Comparison of ENCODE assay signal across 8 mouse cellular contexts in genomic region chr6:38434055-38435023, GRCm38 (mm10). TPM values are rescaled to one million over a fixed set of nuclear protein-coding genes. Genes with fewer than 3 reads are reported as not detected.
DNase-seq lines count a peak whose midpoint lies in the region; ATAC-seq and TF ChIP-seq lines count a peak whose summit lies in the region.

No protein-coding gene starts in this region.

- TF ChIP-seq POLR2A in bone marrow macrophage, adult 2 months (IDR thresholded peaks at IDR 0.05; ENCODE audit: borderline replicate concordance, low read depth, low read length), result no peak

- no peaks in the 10 kb centered on the region for H3K27me3 ChIP-seq in embryonic facial prominence, embryonic 15.5 days
- no peaks in the 10 kb centered on the region for H3K27me3 ChIP-seq in heart, embryonic 11.5 days (ENCODE audit: control insufficient read depth, insufficient read depth, low read length)
- no peaks in the 10 kb centered on the region for H3K27me3 ChIP-seq in kidney, embryonic 16.5 days (ENCODE audit: insufficient read depth, low read length)
- H3K27me3 ChIP-seq in limb, embryonic 15.5 days, result no peaks in the 10 kb centered on the region
- no peaks in the 10 kb centered on the region for H3K27me3 ChIP-seq in midbrain, postnatal 0 days (ENCODE audit: insufficient read depth, low read length)

- peak overlapping the region; percentile 69 for H3K4me3 ChIP-seq in bone marrow macrophage, adult 2 months (ENCODE audit: insufficient read depth, low read length)
- peak overlapping the region; percentile 95 for H3K4me3 ChIP-seq in embryonic facial prominence, embryonic 15.5 days (replicated peaks)
- H3K4me3 ChIP-seq in heart, embryonic 11.5 days (ENCODE audit: low read depth, low read length), result peak overlapping the region; percentile 84
- peak overlapping the region; percentile 97 for H3K4me3 ChIP-seq in kidney, embryonic 16.5 days (ENCODE audit: low read length)
- peak overlapping the region; percentile 96 for H3K4me3 ChIP-seq in limb, embryonic 15.5 days
- peak overlapping the region; percentile 96 for H3K4me3 ChIP-seq in midbrain, postnatal 0 days (ENCODE audit: low read depth, low read length)

- peaks cover 12% of the 10 kb centered on the region for H3K4me1 ChIP-seq in bone marrow macrophage, adult 2 months (ENCODE audit: control insufficient read depth, insufficient read depth, low read length)
- peaks cover 12% of the 10 kb centered on the region; the same call in 1 of the 2 replicates for H3K4me1 ChIP-seq in embryonic facial prominence, embryonic 15.5 days
- 0 out of 2 replicates have a peak, but pooled peaks cover 3% of the 10 kb centered on the region for H3K4me1 ChIP-seq in heart, embryonic 11.5 days (ENCODE audit: control insufficient read depth, insufficient read depth, low read length)
- 0 out of 2 replicates have a peak, but pooled peaks cover 10% of the 10 kb centered on the region for H3K4me1 ChIP-seq in kidney, embryonic 16.5 days (ENCODE audit: insufficient read depth, low read length)
- H3K4me1 ChIP-seq in limb, embryonic 15.5 days, result peaks cover 6% of the 10 kb centered on the region; the same call in 1 of the 2 replicates
- peaks cover 3% of the 10 kb centered on the region; the same call in 1 of the 2 replicates for H3K4me1 ChIP-seq in midbrain, postnatal 0 days (ENCODE audit: insufficient read depth, low read length)

- TF ChIP-seq CTCF in bone marrow macrophage, adult 2 months (IDR thresholded peaks at IDR 0.05; ENCODE audit: low read depth, low read length), result no peak
- no peak for TF ChIP-seq CTCF in midbrain, postnatal 0 days (IDR thresholded peaks at IDR 0.05)

- H3K4me2 ChIP-seq in embryonic facial prominence, embryonic 15.5 days (replicated peaks), result peak overlapping the region; percentile 73
- H3K4me2 ChIP-seq in heart, embryonic 11.5 days, result peak overlapping the region; percentile 72
- H3K4me2 ChIP-seq in kidney, embryonic 16.5 days (replicated peaks; ENCODE audit: low read depth, low read length), result peak overlapping the region; percentile 83
- H3K4me2 ChIP-seq in limb, embryonic 15.5 days, result peak overlapping the region; percentile 70
- peak overlapping the region; percentile 71 for H3K4me2 ChIP-seq in midbrain, postnatal 0 days (ENCODE audit: low read depth, low read length, poor library complexity, severe bottlenecking)

- DNase-seq in CD4-positive helper T cell, adult 2 months (ENCODE audit: low read depth, low spot score), result peak; percentile 54
- DNase-seq in midbrain, postnatal 0 days (ENCODE audit: low spot score), result peak; percentile 67
- peak; percentile 47 to 50 for DNase-seq in spleen, postnatal 36 days (ENCODE audit: low spot score in 2 of 2)

- H3K36me3 ChIP-seq in embryonic facial prominence, embryonic 15.5 days, result no peaks in the 10 kb centered on the region
- no peaks in the 10 kb centered on the region for H3K36me3 ChIP-seq in heart, embryonic 11.5 days (ENCODE audit: control insufficient read depth, insufficient read depth, low read length)
- H3K36me3 ChIP-seq in kidney, embryonic 16.5 days (ENCODE audit: insufficient read depth, low read length), result no peaks in the 10 kb centered on the region
- no peaks in the 10 kb centered on the region for H3K36me3 ChIP-seq in limb, embryonic 15.5 days
- H3K36me3 ChIP-seq in midbrain, postnatal 0 days (ENCODE audit: insufficient read depth, low read length), result no peaks in the 10 kb centered on the region

- WGBS in embryonic facial prominence, embryonic 15.5 days, result under 1% methylated on average over 80 of the region's 118 CpGs
- WGBS in heart, embryonic 11.5 days (ENCODE audit: insufficient replicate concordance), result under 1% methylated on average over 76 of the region's 118 CpGs
- WGBS in kidney, embryonic 16.5 days, result under 1% methylated on average over 69 of the region's 118 CpGs
- under 1% methylated on average over 104 of the region's 118 CpGs for WGBS in limb, embryonic 15.5 days
- under 1% methylated on average over 54 of the region's 118 CpGs for WGBS in midbrain, postnatal 0 days

- peak; percentile 75 for ATAC-seq in embryonic facial prominence, embryonic 15.5 days (ENCODE audit: insufficient number of reproducible peaks, low FRiP score, low TSS enrichment, low read depth)
- ATAC-seq in heart, embryonic 11.5 days (replicated peaks; ENCODE audit: insufficient number of reproducible peaks, low FRiP score, low TSS enrichment), result peak; percentile 78
- ATAC-seq in kidney, embryonic 16.5 days (ENCODE audit: low FRiP score, low TSS enrichment), result peak; percentile 81
- ATAC-seq in limb, embryonic 15.5 days (ENCODE audit: insufficient number of reproducible peaks, low FRiP score, low TSS enrichment, low read depth), result peak; percentile 64
- ATAC-seq in midbrain, postnatal 0 days (ENCODE audit: low FRiP score), result peak; percentile 89

- peak overlapping the region; percentile 81 for H3K27ac ChIP-seq in bone marrow macrophage, adult 2 months (ENCODE audit: insufficient read depth, low read depth, low read length)
- peak overlapping the region; percentile 99 for H3K27ac ChIP-seq in embryonic facial prominence, embryonic 15.5 days (replicated peaks)
- peak overlapping the region; percentile 99 for H3K27ac ChIP-seq in heart, embryonic 11.5 days (ENCODE audit: low read depth, low read length)
- peak overlapping the region; percentile 98 for H3K27ac ChIP-seq in kidney, embryonic 16.5 days (ENCODE audit: low read length)
- H3K27ac ChIP-seq in limb, embryonic 15.5 days, result peak overlapping the region; percentile 97
- peak overlapping the region; percentile 98 for H3K27ac ChIP-seq in midbrain, postnatal 0 days (ENCODE audit: low read depth, low read length)

- H3K9ac ChIP-seq in embryonic facial prominence, embryonic 15.5 days, result peak overlapping the region; percentile 85
- H3K9ac ChIP-seq in heart, embryonic 11.5 days (ENCODE audit: low read depth, low read length), result peak overlapping the region; percentile 97
- peak overlapping the region; percentile 94 for H3K9ac ChIP-seq in kidney, embryonic 16.5 days (replicated peaks; ENCODE audit: low read length)
- peak overlapping the region; percentile 87 for H3K9ac ChIP-seq in limb, embryonic 15.5 days
- peak overlapping the region; percentile 77 for H3K9ac ChIP-seq in midbrain, postnatal 0 days (replicated peaks; ENCODE audit: low read length, poor library complexity, severe bottlenecking)

- H3K9me3 ChIP-seq in embryonic facial prominence, embryonic 15.5 days (replicated peaks), result no peaks in the 10 kb centered on the region
- no peaks in the 10 kb centered on the region for H3K9me3 ChIP-seq in heart, embryonic 11.5 days (replicated peaks; ENCODE audit: control insufficient read depth, low read length)
- H3K9me3 ChIP-seq in kidney, embryonic 16.5 days (ENCODE audit: low read length), result no peaks in the 10 kb centered on the region
- no peaks in the 10 kb centered on the region for H3K9me3 ChIP-seq in limb, embryonic 15.5 days
- H3K9me3 ChIP-seq in midbrain, postnatal 0 days (ENCODE audit: low read length), result no peaks in the 10 kb centered on the region

RNA-seq across cellular contexts. Expression of gene Ubn2, which starts 0.6 kb away (rescaled TPM):
- 23.2 and 26.4 TPM in 2 replicates for polyA plus RNA-seq in bone marrow macrophage, adult 2 months (2012; ENCODE audit: insufficient read depth, insufficient read length, missing spikeins)
- 14.9 and 17.0 TPM in 2 replicates for polyA plus RNA-seq in embryonic facial prominence, embryonic 15.5 days (2015; fragmentation: Nextera tagmentation; extraction: Ambion mirVana)
- 10.1 and 15.1 TPM in 2 replicates for polyA plus RNA-seq in heart, embryonic 11.5 days (2014; fragmentation: Nextera tagmentation; extraction: Ambion mirVana)
- 11.5 and 12.3 TPM in 2 replicates for polyA plus RNA-seq in kidney, embryonic 16.5 days (2015; fragmentation: Nextera tagmentation; extraction: Ambion mirVana)
- 12.5 and 15.5 TPM in 2 replicates for polyA plus RNA-seq in limb, embryonic 15.5 days (2015; fragmentation: Nextera tagmentation; extraction: Ambion mirVana)
- total RNA-seq in midbrain, postnatal 0 days (2014; rRNA removed), result 24.0 and 32.5 TPM in 2 replicates
- polyA plus RNA-seq in midbrain, postnatal 0 days (2015; fragmentation: Nextera tagmentation; extraction: Ambion mirVana), result 10.4 and 13.5 TPM in 2 replicates

RNA-seq across cellular contexts. Expression of gene Ttc26, which starts 53.1 kb away (rescaled TPM):
- polyA plus RNA-seq in bone marrow macrophage, adult 2 months (2012; ENCODE audit: insufficient read depth, insufficient read length, missing spikeins), result 0.32 and 1.7 TPM in 2 replicates
- 7.0 and 10.1 TPM in 2 replicates for polyA plus RNA-seq in embryonic facial prominence, embryonic 15.5 days (2015; fragmentation: Nextera tagmentation; extraction: Ambion mirVana)
- polyA plus RNA-seq in heart, embryonic 11.5 days (2014; fragmentation: Nextera tagmentation; extraction: Ambion mirVana), result 3.3 and 3.6 TPM in 2 replicates
- polyA plus RNA-seq in kidney, embryonic 16.5 days (2015; fragmentation: Nextera tagmentation; extraction: Ambion mirVana), result 7.9 and 9.8 TPM in 2 replicates
- 5.6 and 6.0 TPM in 2 replicates for polyA plus RNA-seq in limb, embryonic 15.5 days (2015; fragmentation: Nextera tagmentation; extraction: Ambion mirVana)
- 7.5 and 8.6 TPM in 2 replicates for total RNA-seq in midbrain, postnatal 0 days (2014; rRNA removed)
- polyA plus RNA-seq in midbrain, postnatal 0 days (2015; fragmentation: Nextera tagmentation; extraction: Ambion mirVana), result 2.8 and 3.3 TPM in 2 replicates

Comparison
In these comparisons a context has a peak if more than half of its experiments do, and no peak if none do; other contexts are left out.
1. Peak in every context shown above with its lines: DNase-seq, ATAC-seq, H3K4me3 ChIP-seq and H3K27ac ChIP-seq.